Mouse (Mus musculus) ES-E14 (cell line): ENCODE results near the gene Abhd4. TPM values are rescaled to one million over a fixed set of nuclear protein-coding genes. Genes with fewer than 3 reads are reported as not detected.

Experiments used
- DNase-seq: peaks from one replicate; pipeline ENCODE4 v3.0.0-alpha.2; 2013; ENCODE audit warnings: low read depth, low spot score
- H3K27ac ChIP-seq: 2 replicates; pipeline ENCODE4 v1.5.1; 2012; ENCODE audit warnings: low read depth, mild to moderate bottlenecking, low read length, moderate library complexity, mixed read lengths; ENCODE audit not compliant: poor library complexity, insufficient read depth, severe bottlenecking
- H3K36me3 ChIP-seq: 2 replicates; pipeline ENCODE4 v1.6.1; 2012; ENCODE audit warnings: mild to moderate bottlenecking, low read length, moderate library complexity, mixed read lengths; ENCODE audit not compliant: control insufficient read depth, poor library complexity, insufficient read depth, severe bottlenecking
- H3K4me1 ChIP-seq, 2 experiments: fragments of 150-350 bp in 1 of 2; sonication (generic) in 1 of 2; 2 replicates each; pipeline ENCODE4 v1.6.1; 2012; ENCODE audit warnings: low read length in 2 of 2, mild to moderate bottlenecking in 1 of 2, mixed read lengths in 1 of 2; ENCODE audit not compliant: control insufficient read depth in 2 of 2, insufficient read depth in 2 of 2, poor library complexity in 1 of 2
- H3K4me3 ChIP-seq, 2 experiments: fragments of 150-350 bp in 1 of 2; sonication (generic) in 1 of 2; 2 replicates each; pipeline ENCODE4 v1.5.1; 2012; ENCODE audit warnings: low read length in 2 of 2, low read depth in 1 of 2, mild to moderate bottlenecking in 1 of 2, mixed read lengths in 1 of 2; ENCODE audit not compliant: insufficient read depth in 1 of 2, poor library complexity in 1 of 2, severe bottlenecking in 1 of 2
- H3K9ac ChIP-seq: 2 replicates; pipeline ENCODE4 v1.6.1; 2012; ENCODE audit warnings: low read depth, mild to moderate bottlenecking, low read length, mixed read lengths; ENCODE audit not compliant: poor library complexity, insufficient read depth, severe bottlenecking
- H3K9me3 ChIP-seq: fragments of 150-350 bp; sonication (generic); 2 replicates; pipeline ENCODE4 v1.6.1; 2012; ENCODE audit warnings: low read depth, mild to moderate bottlenecking, low read length; ENCODE audit not compliant: control insufficient read depth, insufficient read depth
- CHD2 ChIP-seq: IDR thresholded peaks from 2 replicates; pipeline ENCODE4 v1.6.1; 2014; ENCODE audit warnings: mild to moderate bottlenecking, low read depth, low read length, inconsistent platforms
- HCFC1 ChIP-seq: IDR thresholded peaks from 2 replicates; pipeline ENCODE4 v1.6.1; 2012; ENCODE audit warnings: low read length, inconsistent platforms, borderline replicate concordance; ENCODE audit not compliant: insufficient read depth
- MAFK ChIP-seq: IDR thresholded peaks from 2 replicates; pipeline ENCODE4 v1.6.1; 2014; ENCODE audit warnings: mild to moderate bottlenecking, low read depth, low read length, inconsistent platforms; ENCODE audit not compliant: insufficient read depth
- ZC3H11A ChIP-seq: IDR thresholded peaks from 2 replicates; pipeline ENCODE4 v1.6.1; 2012; ENCODE audit warnings: low read depth, mild to moderate bottlenecking, inconsistent platforms, low read length, borderline replicate concordance
- ZNF384 ChIP-seq: IDR thresholded peaks from 2 replicates; pipeline ENCODE4 v1.6.1; 2012; ENCODE audit warnings: low read depth, low read length, inconsistent platforms
- in situ Hi-C, 2 experiments: fragments of 600-800 bp; cut with MboI; formaldehyde crosslinking; loops; one replicate each; pipeline ENCODE4 v1.15.1; 2025; ENCODE audit warnings: low sequenced_read_pairs in 2 of 2, inconsistent platforms in 1 of 2; ENCODE audit not compliant: unreplicated experiment in 2 of 2
- total RNA-seq: library from RNA; depleted of rRNA; stranded (reverse); fragments of 300-350 nt; gene quantifications from 2 replicates; pipeline ENCODE4 v1.2.3, GENCODE M21; 2012

Abhd4 gene
- total RNA-seq, 1 experiment = 17.6 TPM

DNA sequence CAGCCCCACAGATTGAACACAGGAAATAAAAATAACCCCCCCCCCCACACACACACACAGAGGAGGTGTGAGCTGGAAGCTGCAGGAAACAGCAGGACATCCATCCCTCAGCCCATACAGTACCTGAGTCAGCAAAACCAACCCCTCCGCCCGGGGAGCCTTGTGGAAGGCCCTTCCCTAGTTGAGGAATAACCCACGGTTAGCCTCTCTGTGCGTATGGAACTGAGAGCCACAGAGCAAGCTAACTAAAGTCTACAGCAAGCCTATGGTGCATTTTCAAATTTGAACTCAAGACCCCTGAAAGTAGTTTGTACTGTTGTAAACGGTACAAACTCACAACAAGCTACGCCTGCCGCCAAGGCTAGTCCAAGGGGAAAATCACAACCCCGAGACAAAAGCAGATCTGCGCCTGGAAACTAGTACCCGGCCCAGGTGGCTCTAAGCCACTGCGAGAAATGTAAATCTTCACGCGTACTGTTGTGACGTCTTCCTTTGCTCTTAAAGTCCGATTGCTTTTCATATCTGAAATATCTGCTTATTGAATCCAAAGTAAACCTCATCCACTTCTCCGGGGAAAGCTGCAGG, 20.3 kb upstream of the Abhd4 start:
- Histone ChIP-seq H3K9ac (peak overlapping the region; percentile 56; the same call in 1 of the 2 replicates), H3K27ac (peak overlapping the region; percentile 33; the same call in 1 of the 2 replicates), H3K4me1 (peaks cover 6 to 20% of the 10 kb centered on the region in 2 experiments; a peak in 3 of 4 replicates), H3K4me3 (peak overlapping the region; percentile 52 to 66), H3K36me3 (peaks cover 8% of the 10 kb centered on the region; the same call in 1 of the 2 replicates), H3K9me3 (no peaks in the 10 kb centered on the region)
- peak; percentile 86 for TF ChIP-seq MAFK
- no peak for TF ChIP-seq ZNF384
- DNase-seq = no peak
- in situ Hi-C loops = no loop called here

DNA sequence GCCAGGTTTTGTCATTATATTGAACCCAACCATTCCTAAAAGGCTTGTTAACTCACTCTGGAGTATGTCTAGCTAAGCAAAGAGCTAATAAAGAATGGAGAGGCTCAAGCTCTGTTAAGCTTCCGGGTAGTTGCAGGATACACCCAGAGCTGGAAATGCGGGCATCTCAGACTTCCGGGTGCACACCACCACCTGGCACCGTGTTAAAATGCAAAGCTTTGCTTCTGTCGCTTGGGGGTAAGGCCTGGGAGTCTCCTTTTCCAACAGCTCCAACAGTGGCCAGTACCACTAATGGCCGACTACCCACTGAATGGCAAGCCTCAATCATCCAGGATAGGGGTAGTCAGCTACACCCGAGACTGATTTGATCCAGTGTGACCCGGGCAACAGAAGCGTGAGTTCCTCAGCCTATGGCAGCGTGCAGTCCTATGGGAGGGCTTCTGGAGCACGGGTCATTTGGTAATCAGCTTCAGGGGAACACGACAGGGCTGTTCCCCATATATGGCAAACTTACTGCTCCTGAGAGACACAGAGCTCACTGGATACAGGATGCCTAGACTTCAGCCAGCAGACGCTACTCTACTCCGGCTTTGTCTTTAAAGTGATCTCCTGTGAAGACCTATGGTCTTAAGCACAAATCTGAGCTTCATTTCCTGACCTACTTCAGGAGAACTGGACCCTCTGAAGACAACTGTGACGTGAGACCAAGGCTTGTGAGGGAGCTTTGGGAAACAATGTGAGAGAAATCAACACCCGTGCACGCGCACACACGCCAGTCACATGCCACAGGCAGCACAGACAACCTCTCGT, 19.6 kb upstream of the Abhd4 start:
- Histone ChIP-seq H3K9ac (peak overlapping the region; percentile 14; the same call in 1 of the 2 replicates), H3K27ac (no peak overlapping the region), H3K4me1 (peaks cover 4 to 16% of the 10 kb centered on the region in 2 experiments; a peak in 3 of 4 replicates), H3K4me3 (peak overlapping the region in 1 of 2 experiments; percentile 66; a peak in 2 of 4 replicates), H3K36me3 (peaks cover 8% of the 10 kb centered on the region; the same call in 1 of the 2 replicates), H3K9me3 (no peaks in the 10 kb centered on the region)
- no peak for TF ChIP-seq HCFC1
- DNase-seq = no peak
- in situ Hi-C loops = no loop called here

DNA sequence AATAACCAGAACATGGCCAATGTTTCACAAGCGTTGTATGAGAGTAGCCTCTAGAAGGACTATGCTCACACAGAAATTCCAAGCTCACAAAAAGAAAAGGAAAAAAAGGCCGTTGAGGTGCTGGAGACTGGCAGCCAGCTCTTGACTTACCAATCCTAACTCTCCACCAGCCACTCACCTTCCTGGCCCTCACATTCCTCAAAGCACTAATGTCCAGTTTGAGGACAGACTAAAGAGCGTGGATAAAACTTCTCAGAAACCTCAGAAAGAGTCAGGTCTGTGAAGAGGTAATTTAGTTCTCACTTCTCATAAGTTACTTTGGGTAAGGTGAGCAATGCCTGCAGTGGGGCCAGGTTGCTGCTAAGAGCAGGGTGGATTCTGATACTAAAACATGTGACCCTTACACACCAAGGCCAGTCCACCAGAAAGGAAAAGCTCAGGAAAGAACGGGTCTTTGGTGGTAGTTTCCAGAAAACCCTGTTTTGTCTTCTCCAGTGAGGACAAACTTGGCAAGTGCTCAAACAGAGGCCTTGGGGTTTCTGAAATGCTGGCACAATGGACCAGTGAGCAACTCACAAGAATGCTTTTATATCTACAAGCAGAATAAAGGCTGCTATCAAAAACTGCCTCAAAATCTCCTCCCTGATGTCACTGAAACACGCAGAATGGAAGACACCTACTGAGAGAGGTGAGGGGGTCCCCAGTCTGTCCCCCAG, 18.0 kb upstream of the Abhd4 start:
- no peak overlapping the region for H3K4me3 ChIP-seq
- no peak overlapping the region for H3K9ac ChIP-seq
- no peak for DNase-seq
- TF ChIP-seq ZNF384 = no peak
- TF ChIP-seq MAFK = no peak
- TF ChIP-seq HCFC1 = no peak
- peaks cover 13% of the 10 kb centered on the region for H3K36me3 ChIP-seq
- H3K9me3 ChIP-seq = no peaks in the 10 kb centered on the region
- no peak overlapping the region for H3K27ac ChIP-seq
- peaks cover 4 to 10% of the 10 kb centered on the region in 2 experiments; a peak in 3 of 4 replicates for H3K4me1 ChIP-seq
- in situ Hi-C loops = no loop called here

DNA sequence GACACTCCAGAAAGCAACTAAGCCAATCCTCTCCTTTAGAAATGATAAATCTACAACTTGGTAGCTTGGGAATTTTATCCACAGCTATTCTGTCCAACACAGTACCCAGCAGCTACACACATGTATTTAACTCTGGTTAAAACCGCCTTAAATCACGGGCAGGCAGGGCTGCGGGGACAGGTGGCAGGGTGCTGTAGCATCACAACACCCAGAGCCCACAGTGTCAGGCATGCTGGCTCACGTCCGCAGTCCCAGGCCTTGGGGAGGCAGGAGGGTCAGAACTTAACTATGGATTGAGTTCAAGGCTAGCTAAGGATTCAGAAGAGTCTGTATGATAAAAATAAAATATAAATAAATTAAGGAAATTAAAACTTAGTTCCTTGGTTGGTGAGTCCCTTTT, 17.1 kb upstream of the Abhd4 start:
- TF ChIP-seq CHD2 (no peak), MAFK (no peak), ZNF384 (no peak), HCFC1 (no peak), ZC3H11A (no peak)
- peaks cover 4 to 10% of the 10 kb centered on the region in 2 experiments; a peak in 3 of 4 replicates for H3K4me1 ChIP-seq
- H3K9me3 ChIP-seq = no peaks in the 10 kb centered on the region
- in situ Hi-C loops = no loop called here
- no peak for DNase-seq
- no peak overlapping the region for H3K9ac ChIP-seq
- H3K4me3 ChIP-seq = no peak overlapping the region
- H3K36me3 ChIP-seq = peaks cover 17% of the 10 kb centered on the region
- no peak overlapping the region for H3K27ac ChIP-seq
